Mouse (Mus musculus) forebrain, postnatal 0 days (tissue): Measurements from ENCODE around the gene Lman1l. TPM values are rescaled to one million over a fixed set of nuclear protein-coding genes. Genes with fewer than 3 reads are reported as not detected.

Experiments
- ATAC-seq: fragments of 200-750 bp; cut with Nextera tagmentation; 2 replicates; pipeline ENCODE4 v1.8.0; 2017; ENCODE audit warnings: mild to moderate bottlenecking, moderate library complexity
- DNase-seq: peaks from one replicate; pipeline ENCODE4 v3.0.0-alpha.2; 2015
- H3K27ac ChIP-seq: fragments of 300-500 bp; sonication (generic); 2 replicates; pipeline ENCODE4 v1.5.1; 2014; ENCODE audit warnings: low read depth, mild to moderate bottlenecking, antibody characterized with exemption, low read length, moderate library complexity, mixed read lengths
- H3K27me3 ChIP-seq: fragments of 300-500 bp; sonication (generic); 2 replicates; pipeline ENCODE4 v1.6.1; 2014; ENCODE audit warnings: mild to moderate bottlenecking, low read length, mixed read lengths; ENCODE audit not compliant: insufficient read depth
- H3K36me3 ChIP-seq: fragments of 300-500 bp; sonication (generic); 2 replicates; pipeline ENCODE4 v1.6.1; 2014; ENCODE audit warnings: mild to moderate bottlenecking, moderate library complexity; ENCODE audit not compliant: insufficient read depth
- H3K4me1 ChIP-seq: fragments of 300-500 bp; sonication (generic); 2 replicates; pipeline ENCODE4 v1.6.1; 2014; ENCODE audit warnings: antibody characterized with exemption; ENCODE audit not compliant: insufficient read depth
- H3K4me2 ChIP-seq: fragments of 300-500 bp; sonication (generic); 2 replicates; pipeline ENCODE4 v1.6.1; 2014; ENCODE audit warnings: low read depth, mild to moderate bottlenecking, moderate library complexity
- H3K4me3 ChIP-seq: fragments of 300-500 bp; sonication (generic); 2 replicates; pipeline ENCODE4 v1.5.1; 2014; ENCODE audit warnings: low read depth, low read length, mixed read lengths
- H3K9ac ChIP-seq: fragments of 300-500 bp; sonication (generic); 2 replicates; pipeline ENCODE4 v1.6.1; 2014; ENCODE audit warnings: mild to moderate bottlenecking
- H3K9me3 ChIP-seq: fragments of 300-500 bp; sonication (generic); 2 replicates; pipeline ENCODE4 v1.6.1; 2016; ENCODE audit warnings: low read length
- CTCF ChIP-seq: sonication (generic); IDR thresholded peaks from 2 replicates; pipeline ENCODE4 v1.5.1; 2016; ENCODE audit warnings: antibody characterized with exemption, control low read depth, low read depth
- WGBS: fragments of 180-500 bp; shearing (Covaris S2); extraction: QIAGEN DNeasy Blood & Tissue Kit; methylation state at CpG from one replicate; pipeline ENCODE4 v1.1.7; 2014; 5-methylcytosine and 5-hydroxymethylcytosine counted together
- polyA plus RNA-seq: library from polyadenylated mRNA; unstranded; fragments of >200 nt; fragmentation: Nextera tagmentation; extraction: Ambion mirVana; gene quantifications from 2 replicates; pipeline ENCODE4 v1.2.1, GENCODE M21; 2015
- total RNA-seq: library from RNA; depleted of rRNA; stranded (reverse); fragments of >200 nt; gene quantifications from 2 replicates; pipeline ENCODE4 v1.2.3, GENCODE M21; 2014

Lman1l gene
- total and polyA plus RNA-seq, 2 experiments from 2014 or later, result not detected

DNA sequence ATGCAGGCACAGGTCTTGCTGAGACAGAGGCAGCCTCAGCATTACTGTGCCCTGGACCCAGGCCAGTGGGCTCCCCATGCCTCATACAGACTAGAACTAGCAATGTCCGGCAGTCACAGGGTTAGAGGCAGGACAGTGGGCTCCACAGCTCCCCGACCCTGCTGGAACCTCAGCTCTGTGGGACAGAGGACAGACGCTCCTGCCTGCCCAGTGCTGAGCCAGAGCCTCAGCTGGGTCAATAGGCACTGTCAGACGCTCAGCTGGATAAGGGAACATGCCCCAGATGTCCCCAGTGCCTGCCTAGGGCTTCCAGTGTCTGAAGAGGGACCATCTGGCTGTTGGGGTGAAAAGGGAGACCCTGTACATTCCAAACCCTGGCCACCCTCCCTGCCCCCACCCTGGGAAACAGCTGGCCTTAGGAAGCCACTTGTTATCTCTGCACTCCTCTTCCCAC lies 22.6 kb downstream of the Lman1l start:
- H3K9me3 ChIP-seq, result no peaks in the 10 kb centered on the region
- TF ChIP-seq CTCF, result no peak
- ATAC-seq (no peak), DNase-seq (no peak)
- no peaks in the 10 kb centered on the region for H3K27me3 ChIP-seq
- no peak overlapping the region for H3K27ac ChIP-seq
- H3K4me3 ChIP-seq, result no peak overlapping the region
- WGBS, result 25% methylated on average over 4 of the region's 4 CpGs
- no peak overlapping the region for H3K4me2 ChIP-seq
- H3K36me3 ChIP-seq, result peaks cover 30% of the 10 kb centered on the region
- H3K4me1 ChIP-seq, result no peaks in the 10 kb centered on the region
- H3K9ac ChIP-seq, result no peak overlapping the region

DNA sequence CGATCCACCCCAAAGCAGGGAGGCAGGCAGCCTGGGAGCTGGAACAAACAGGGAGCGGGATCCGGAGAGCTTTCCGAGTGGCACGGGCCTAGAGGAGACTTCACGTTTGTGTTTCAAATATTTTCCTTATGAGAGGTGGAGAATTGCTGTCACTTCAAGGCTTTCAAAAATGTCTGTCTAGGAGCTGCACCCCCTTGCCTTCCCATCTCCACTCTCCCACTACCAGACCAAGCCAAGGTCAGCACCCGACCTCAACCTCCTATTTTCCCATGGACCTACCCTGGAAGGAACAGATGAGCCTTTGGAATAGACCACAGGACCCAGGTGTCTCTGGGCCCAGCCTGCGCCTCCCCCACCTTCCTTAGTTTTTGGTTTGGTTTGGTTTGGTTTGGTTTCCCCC lies 23.3 kb downstream of the Lman1l start:
- Histone ChIP-seq H3K4me2 (no peak overlapping the region), H3K4me3 (no peak overlapping the region), H3K9me3 (no peaks in the 10 kb centered on the region), H3K4me1 (no peaks in the 10 kb centered on the region), H3K27me3 (no peaks in the 10 kb centered on the region), H3K9ac (no peak overlapping the region), H3K27ac (no peak overlapping the region), H3K36me3 (peaks cover 37% of the 10 kb centered on the region)
- DNase-seq, result no peak
- no peak for TF ChIP-seq CTCF
- no peak for ATAC-seq
- 88% methylated on average over 8 of the region's 8 CpGs for WGBS

DNA sequence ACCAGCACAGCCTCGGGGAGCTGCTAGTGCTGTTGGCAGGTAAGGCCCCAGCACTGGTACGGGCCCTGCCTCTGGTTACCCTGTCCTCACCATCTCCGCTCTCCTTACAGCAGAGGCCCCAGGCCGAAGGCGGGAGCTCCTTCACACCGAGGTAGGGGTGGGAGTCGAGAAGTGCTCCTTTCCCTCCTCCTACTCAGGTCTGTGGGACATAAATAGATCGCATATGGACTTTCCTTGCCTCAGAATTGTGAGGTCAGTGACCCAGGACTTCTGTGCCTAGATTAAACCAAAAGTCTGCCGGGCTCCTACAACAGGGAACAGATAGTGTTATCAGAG lies 26.4 kb downstream of the Lman1l start:
- no peak overlapping the region for H3K4me2 ChIP-seq
- WGBS, result 86% methylated on average over 9 of the region's 9 CpGs
- ATAC-seq (no peak), DNase-seq (no peak)
- no peaks in the 10 kb centered on the region for H3K27me3 ChIP-seq
- no peak for TF ChIP-seq CTCF
- no peaks in the 10 kb centered on the region for H3K9me3 ChIP-seq
- no peak overlapping the region for H3K27ac ChIP-seq
- no peak overlapping the region for H3K4me3 ChIP-seq
- H3K9ac ChIP-seq, result no peak overlapping the region
- peaks cover 40% of the 10 kb centered on the region for H3K36me3 ChIP-seq
- H3K4me1 ChIP-seq, result no peaks in the 10 kb centered on the region

DNA sequence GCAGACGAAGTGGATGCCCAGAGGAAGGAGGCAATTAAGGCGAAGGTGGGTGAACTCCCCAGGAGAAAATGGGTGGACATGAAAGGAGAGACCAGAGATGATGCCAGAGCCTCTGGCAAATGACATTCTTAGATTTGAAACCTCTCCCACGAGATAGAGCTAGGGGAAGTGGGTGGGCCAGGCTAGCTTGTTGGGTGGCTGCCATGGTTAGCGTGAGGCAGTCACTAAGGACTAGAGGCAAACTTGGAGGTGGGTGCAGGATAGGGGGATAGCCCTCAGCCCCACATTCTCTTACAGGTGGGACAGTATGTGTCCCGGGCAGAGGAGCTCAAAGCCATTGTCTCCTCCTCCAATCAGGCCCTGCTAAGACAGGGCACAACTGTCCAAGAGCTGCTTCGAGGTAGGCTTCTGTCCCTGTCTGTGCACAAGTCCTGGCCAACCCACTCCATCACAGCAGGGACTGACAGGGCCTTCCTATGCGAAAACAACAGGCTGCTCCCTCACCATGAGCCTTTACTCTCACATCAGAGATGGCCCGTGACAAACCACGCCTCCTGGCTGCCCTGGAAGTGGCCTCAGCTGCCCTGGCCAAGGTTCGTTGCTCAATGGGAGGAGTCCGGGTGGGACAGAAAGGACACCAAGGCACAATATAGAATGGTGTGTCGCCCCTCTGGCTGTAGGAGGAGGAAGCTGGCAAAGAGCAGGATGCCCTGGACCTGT lies 27.0 kb downstream of the Lman1l start:
- Histone ChIP-seq H3K9me3 (no peaks in the 10 kb centered on the region), H3K4me1 (no peaks in the 10 kb centered on the region), H3K4me2 (no peak overlapping the region), H3K27me3 (no peaks in the 10 kb centered on the region), H3K9ac (no peak overlapping the region), H3K27ac (no peak overlapping the region), H3K36me3 (peaks cover 40% of the 10 kb centered on the region), H3K4me3 (no peak overlapping the region)
- TF ChIP-seq CTCF, result no peak
- ATAC-seq (no peak), DNase-seq (no peak)
- WGBS, result 67% methylated on average over 12 of the region's 12 CpGs

DNA sequence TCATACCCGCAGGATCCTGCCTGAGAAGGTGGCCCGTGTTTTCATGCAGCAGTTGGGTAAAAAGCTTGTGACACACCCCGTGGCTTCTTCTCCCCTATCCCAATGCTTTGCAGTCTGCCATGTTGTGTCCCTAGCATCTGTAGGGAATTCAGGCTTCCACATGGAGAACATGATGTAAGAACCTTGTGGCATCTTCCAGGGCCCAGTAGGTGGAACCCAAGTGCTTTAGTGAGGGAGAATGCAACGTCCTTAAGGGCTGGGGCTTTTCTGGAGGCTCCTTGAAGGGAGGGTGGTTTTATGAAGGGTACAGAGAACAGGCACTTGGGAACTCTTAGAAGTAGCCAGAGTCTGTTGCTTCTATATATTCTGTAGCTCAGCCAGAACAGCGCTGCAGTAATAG lies 29.8 kb downstream of the Lman1l start:
- ATAC-seq, result peak; percentile 12; the same call in 1 of the 2 replicates
- peak; percentile 40 for DNase-seq
- WGBS, result 34% methylated on average over 5 of the region's 5 CpGs
- Histone ChIP-seq H3K27me3 (no peaks in the 10 kb centered on the region), H3K4me2 (peak overlapping the region; percentile 93), H3K27ac (no peak overlapping the region), H3K36me3 (peaks cover 53% of the 10 kb centered on the region), H3K4me1 (no peaks in the 10 kb centered on the region), H3K4me3 (no peak overlapping the region), H3K9me3 (no peaks in the 10 kb centered on the region), H3K9ac (no peak overlapping the region)
- TF ChIP-seq CTCF, result peak; percentile 60

DNA sequence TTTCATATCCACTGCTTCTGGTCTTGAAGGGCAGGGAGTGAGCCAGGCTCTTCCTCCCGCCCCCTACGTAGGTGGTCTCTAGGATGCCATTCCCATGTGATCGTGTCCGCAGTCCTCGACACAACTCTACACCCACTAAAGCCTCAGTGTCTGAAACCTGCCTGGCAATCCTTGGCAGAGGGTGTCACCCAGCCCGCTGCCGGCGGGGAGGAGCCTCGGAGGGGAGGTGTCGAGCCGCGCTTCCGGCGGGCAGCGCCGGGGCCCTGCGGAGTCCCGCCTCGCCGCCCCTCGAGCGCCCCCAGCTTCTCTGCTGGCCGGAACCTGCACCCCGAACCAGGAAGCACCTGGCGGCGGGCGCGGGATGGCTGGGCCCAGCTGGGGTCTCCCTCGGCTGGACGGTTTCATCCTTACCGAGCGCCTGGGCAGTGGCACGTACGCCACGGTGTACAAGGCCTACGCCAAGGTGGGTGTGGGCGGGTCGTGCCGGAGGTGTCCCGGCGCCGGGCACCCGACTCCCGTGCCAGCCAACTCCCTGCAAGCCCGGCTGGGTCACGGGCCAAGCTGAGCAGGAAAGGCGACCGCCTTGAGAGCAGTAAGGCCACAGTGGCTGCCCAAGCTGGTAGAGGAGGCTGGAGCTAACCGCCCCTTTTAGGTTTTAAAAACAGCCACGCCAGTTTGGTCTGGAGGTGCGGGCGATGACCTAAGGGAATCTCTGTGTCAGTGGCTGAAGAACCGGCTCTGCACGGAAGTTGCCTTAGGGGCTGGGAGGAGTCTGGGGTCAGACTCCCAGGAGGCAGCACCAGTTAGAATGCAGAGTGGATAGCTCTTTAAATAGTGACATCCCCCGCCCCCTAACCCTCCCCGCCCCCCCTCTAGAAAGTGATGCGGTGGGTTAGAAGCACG lies 31.1 kb downstream of the Lman1l start, which contains the start of gene Ulk3:
TSS of gene Ulk3 (plus strand) at position 229 of the 903 bp plus-strand sequence.
- peak within 1 kb of the TSS; percentile 76 for H3K27ac ChIP-seq
- no peaks in the 10 kb centered on the region for H3K9me3 ChIP-seq
- WGBS, result 3% methylated on average over 58 of the region's 58 CpGs
- H3K9ac ChIP-seq, result peak within 1 kb of the TSS; percentile 82
- peak within 1 kb of the TSS; percentile 93 for H3K4me2 ChIP-seq
- peak; percentile 60 for TF ChIP-seq CTCF
- ATAC-seq (peak; percentile 82), DNase-seq (peak; percentile 78)
- no peaks in the 10 kb centered on the region for H3K27me3 ChIP-seq
- H3K36me3 ChIP-seq, result peaks cover 42% of the 10 kb centered on the region
- H3K4me3 ChIP-seq, result peak within 1 kb of the TSS; percentile 71
- no peaks in the 10 kb centered on the region for H3K4me1 ChIP-seq

DNA sequence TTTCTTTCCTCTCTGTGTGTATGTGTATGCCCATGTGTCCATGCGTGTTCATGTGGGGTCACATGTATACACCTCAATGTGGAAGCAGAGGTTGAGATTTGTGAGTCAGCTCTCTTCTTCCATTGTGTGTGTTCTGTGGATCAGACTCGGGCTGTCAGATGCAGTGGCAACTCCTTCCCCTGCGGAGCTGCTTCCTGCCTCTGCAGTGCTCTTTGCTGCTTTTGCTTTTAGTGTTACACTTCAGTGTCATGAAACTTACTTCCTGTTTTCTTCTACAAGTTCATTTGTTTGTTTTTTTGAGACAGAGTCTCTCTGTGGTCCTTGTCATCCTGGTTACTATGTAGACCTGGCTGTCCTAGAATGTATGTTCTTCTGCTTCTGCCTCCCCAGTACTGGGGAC lies 35.6 kb downstream of the Lman1l start:
- 87% methylated on average over 3 of the region's 3 CpGs for WGBS
- TF ChIP-seq CTCF, result no peak

More for the DNA sequence above, 35.6 kb downstream of the Lman1l start:
- no peak for DNase-seq
- H3K4me3 ChIP-seq, result no peak overlapping the region
- H3K27ac ChIP-seq, result no peak overlapping the region
- H3K9me3 ChIP-seq, result no peaks in the 10 kb centered on the region
- peaks cover 54% of the 10 kb centered on the region for H3K36me3 ChIP-seq
- H3K9ac ChIP-seq, result no peak overlapping the region
- H3K4me1 ChIP-seq, result no peaks in the 10 kb centered on the region
- H3K4me2 ChIP-seq, result no peak overlapping the region
- H3K27me3 ChIP-seq, result no peaks in the 10 kb centered on the region
- ATAC-seq, result no peak
